Mouse (Mus musculus): Measurements from ENCODE around the gene Olfr1137. TPM values are rescaled to one million over a fixed set of nuclear protein-coding genes. Genes with fewer than 3 reads are reported as not detected.

The Olfr1137 gene
- not detected in 2 replicates for polyA plus RNA-seq (2014; fragmentation: Nextera tagmentation; extraction: Ambion mirVana)

- no peak for ATAC-seq (ENCODE audit: low FRiP score, low TSS enrichment)
- no peak within 1 kb of the TSS for H3K4me2 ChIP-seq (ENCODE audit: low read length)
- DNase-seq, result no peak
- no peak within 1 kb of the TSS for H3K27ac ChIP-seq (replicated peaks; ENCODE audit: low read depth, low read length)
- H3K4me1 ChIP-seq (ENCODE audit: control insufficient read depth, insufficient read depth, low read length), result no peaks in the 10 kb centered on the region
- no peak within 1 kb of the TSS for H3K9ac ChIP-seq (replicated peaks; ENCODE audit: low read length)
- H3K27me3 ChIP-seq (ENCODE audit: control insufficient read depth, insufficient read depth, low read length), result no peaks in the 10 kb centered on the region
- H3K36me3 ChIP-seq (ENCODE audit: control insufficient read depth, insufficient read depth, low read length), result no peaks in the 10 kb centered on the region
- no peak within 1 kb of the TSS for H3K4me3 ChIP-seq (replicated peaks; ENCODE audit: low read depth, low read length)
- no peaks in the 10 kb centered on the region for H3K9me3 ChIP-seq (ENCODE audit: control insufficient read depth, low read length)
Measured at GRCm38 (mm10) chr2:87713079-87713478, at the start of gene Olfr1137. TSS of gene Olfr1137 (minus strand) at chr2:87713179.

- no peak for ATAC-seq (ENCODE audit: low FRiP score, low TSS enrichment)
- Histone ChIP-seq H3K4me2 (ENCODE audit: low read length) (no peak within 1 kb of the TSS), H3K27me3 (ENCODE audit: control insufficient read depth, insufficient read depth, low read length) (no peaks in the 10 kb centered on the region), H3K36me3 (ENCODE audit: control insufficient read depth, insufficient read depth, low read length) (no peaks in the 10 kb centered on the region), H3K4me1 (ENCODE audit: control insufficient read depth, insufficient read depth, low read length) (no peaks in the 10 kb centered on the region), H3K27ac (replicated peaks; ENCODE audit: low read depth, low read length) (no peak within 1 kb of the TSS), H3K4me3 (replicated peaks; ENCODE audit: low read depth, low read length) (no peak within 1 kb of the TSS), H3K9me3 (ENCODE audit: control insufficient read depth, low read length) (no peaks in the 10 kb centered on the region), H3K9ac (replicated peaks; ENCODE audit: low read length) (no peak within 1 kb of the TSS)
- 83% methylated on average over 1 of the region's 1 CpGs for WGBS
- no peak for DNase-seq
Measured at GRCm38 (mm10) chr2:87753891-87754290, 40.9 kb upstream of the Olfr1137 start, which contains the start of gene Olfr1141. TSS of gene Olfr1141 (minus strand) at chr2:87753991.

- H3K4me1 ChIP-seq (ENCODE audit: control insufficient read depth, insufficient read depth, low read length), result no peaks in the 10 kb centered on the region
- H3K4me3 ChIP-seq (replicated peaks; ENCODE audit: low read depth, low read length), result no peak within 1 kb of the TSS
- H3K9me3 ChIP-seq (ENCODE audit: control insufficient read depth, low read length), result no peaks in the 10 kb centered on the region
- H3K27ac ChIP-seq (replicated peaks; ENCODE audit: low read depth, low read length), result no peak within 1 kb of the TSS
- no peak for DNase-seq
- 71% methylated on average over 3 of the region's 3 CpGs for WGBS
- H3K36me3 ChIP-seq (ENCODE audit: control insufficient read depth, insufficient read depth, low read length), result no peaks in the 10 kb centered on the region
- no peak within 1 kb of the TSS for H3K9ac ChIP-seq (replicated peaks; ENCODE audit: low read length)
- H3K4me2 ChIP-seq (ENCODE audit: low read length), result no peak within 1 kb of the TSS
- ATAC-seq (ENCODE audit: low FRiP score, low TSS enrichment), result no peak
- H3K27me3 ChIP-seq (ENCODE audit: control insufficient read depth, insufficient read depth, low read length), result no peaks in the 10 kb centered on the region
Measured at GRCm38 (mm10) chr2:87743452-87743851, 30.5 kb upstream of the Olfr1137 start, which contains the start of gene Olfr1140. TSS of gene Olfr1140 (plus strand) at chr2:87743752.

DNA sequence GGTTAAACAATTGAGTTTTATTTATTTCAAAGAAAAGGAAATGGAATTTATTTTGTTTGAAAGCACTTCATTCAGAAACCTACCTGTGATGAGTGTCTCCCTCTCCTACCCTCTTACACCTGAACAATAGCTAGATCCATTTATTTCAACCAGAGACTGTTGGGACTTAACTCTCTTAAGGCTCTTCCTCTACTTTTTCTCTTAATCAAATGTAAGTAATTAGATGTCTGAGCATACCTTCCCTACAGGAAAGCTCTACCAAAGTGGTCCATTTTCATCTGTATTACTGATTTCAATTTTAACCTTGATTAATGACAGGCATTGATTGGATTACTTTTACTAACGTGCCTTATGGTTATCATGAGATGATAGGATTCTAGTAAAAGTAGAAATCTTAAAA, 26.9 kb upstream of the Olfr1137 start, which contains the start of gene Olfr1138:
Olfr1138 (minus strand) TSS at position 101 of the 400 bp plus-strand sequence.
- no peaks in the 10 kb centered on the region for H3K36me3 ChIP-seq (ENCODE audit: control insufficient read depth, insufficient read depth, low read length)
- no peaks in the 10 kb centered on the region for H3K27me3 ChIP-seq (ENCODE audit: control insufficient read depth, insufficient read depth, low read length)
- no peak for DNase-seq
- H3K9me3 ChIP-seq (ENCODE audit: control insufficient read depth, low read length), result no peaks in the 10 kb centered on the region
- H3K27ac ChIP-seq (replicated peaks; ENCODE audit: low read depth, low read length), result no peak within 1 kb of the TSS
- no peak within 1 kb of the TSS for H3K9ac ChIP-seq (replicated peaks; ENCODE audit: low read length)
- H3K4me1 ChIP-seq (ENCODE audit: control insufficient read depth, insufficient read depth, low read length), result no peaks in the 10 kb centered on the region
- WGBS, result 85% methylated on average over 1 of the region's 1 CpGs
- no peak within 1 kb of the TSS for H3K4me2 ChIP-seq (ENCODE audit: low read length)
- ATAC-seq (ENCODE audit: low FRiP score, low TSS enrichment), result no peak
- H3K4me3 ChIP-seq (replicated peaks; ENCODE audit: low read depth, low read length), result no peak within 1 kb of the TSS

DNA sequence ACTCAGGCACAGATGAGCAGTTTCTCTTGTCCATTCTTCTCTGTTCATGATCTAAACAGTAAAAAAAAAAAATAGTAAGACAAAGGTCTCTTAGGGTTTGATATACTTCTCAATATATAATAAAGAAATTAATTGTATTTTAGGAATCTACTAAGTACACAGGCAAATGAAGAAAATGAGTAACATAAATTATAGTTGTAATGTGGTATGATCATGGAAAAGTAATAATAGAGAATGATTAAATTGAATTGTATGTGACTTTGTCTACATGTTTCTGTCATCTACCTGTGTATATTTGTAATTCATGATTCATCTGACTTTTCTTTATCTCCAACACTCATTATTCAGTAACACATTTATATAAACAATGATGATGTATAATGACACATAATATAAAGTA, 19.1 kb downstream of the Olfr1137 start, which contains the start of gene Olfr1136:
Olfr1136 (minus strand) TSS at position 101 of the 400 bp plus-strand sequence.
- H3K9ac ChIP-seq (replicated peaks; ENCODE audit: low read length), result no peak within 1 kb of the TSS
- no peak within 1 kb of the TSS for H3K4me2 ChIP-seq (ENCODE audit: low read length)
- H3K4me3 ChIP-seq (replicated peaks; ENCODE audit: low read depth, low read length), result no peak within 1 kb of the TSS
- no peaks in the 10 kb centered on the region for H3K9me3 ChIP-seq (ENCODE audit: control insufficient read depth, low read length)
- ATAC-seq (ENCODE audit: low FRiP score, low TSS enrichment) (no peak), DNase-seq (no peak)
- H3K27ac ChIP-seq (replicated peaks; ENCODE audit: low read depth, low read length), result no peak within 1 kb of the TSS
- no peaks in the 10 kb centered on the region for H3K4me1 ChIP-seq (ENCODE audit: control insufficient read depth, insufficient read depth, low read length)
- no peaks in the 10 kb centered on the region for H3K27me3 ChIP-seq (ENCODE audit: control insufficient read depth, insufficient read depth, low read length)
- H3K36me3 ChIP-seq (ENCODE audit: control insufficient read depth, insufficient read depth, low read length), result no peaks in the 10 kb centered on the region

DNA sequence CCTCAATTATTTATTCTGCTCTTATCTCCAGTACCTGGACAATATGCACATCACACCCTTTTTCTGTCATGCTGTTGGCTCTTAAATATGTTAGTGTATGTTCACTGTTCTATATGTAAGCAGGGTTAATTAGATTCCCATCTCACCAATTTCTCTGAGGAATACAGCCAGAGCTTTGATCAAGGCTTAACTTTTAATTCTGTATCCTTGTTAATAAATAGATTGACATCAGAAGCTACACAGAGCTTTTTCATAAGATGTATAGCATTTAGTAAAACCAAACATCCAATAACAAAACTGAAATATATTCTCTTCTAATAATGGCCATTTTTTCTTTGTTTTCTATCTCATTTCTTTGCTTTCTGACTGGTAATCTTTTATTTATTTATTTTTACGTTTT, 39.4 kb downstream of the Olfr1137 start, which contains the start of gene Olfr1135:
Olfr1135 (minus strand) TSS at position 101 of the 400 bp plus-strand sequence.
- no peak within 1 kb of the TSS for H3K27ac ChIP-seq (replicated peaks; ENCODE audit: low read depth, low read length)
- ATAC-seq (ENCODE audit: low FRiP score, low TSS enrichment), result no peak
- no peaks in the 10 kb centered on the region for H3K9me3 ChIP-seq (ENCODE audit: control insufficient read depth, low read length)
- H3K9ac ChIP-seq (replicated peaks; ENCODE audit: low read length), result no peak within 1 kb of the TSS
- no peaks in the 10 kb centered on the region for H3K36me3 ChIP-seq (ENCODE audit: control insufficient read depth, insufficient read depth, low read length)
- H3K4me2 ChIP-seq (ENCODE audit: low read length), result no peak within 1 kb of the TSS
- WGBS, result 25% methylated on average over 1 of the region's 1 CpGs
- H3K27me3 ChIP-seq (ENCODE audit: control insufficient read depth, insufficient read depth, low read length), result no peaks in the 10 kb centered on the region
- DNase-seq, result no peak
- no peaks in the 10 kb centered on the region for H3K4me1 ChIP-seq (ENCODE audit: control insufficient read depth, insufficient read depth, low read length)
- H3K4me3 ChIP-seq (replicated peaks; ENCODE audit: low read depth, low read length), result no peak within 1 kb of the TSS

Other genes starting within 250 kb of the Olfr1137 start
- gene Pramel7, start 216.1 kb downstream of the Olfr1137 start, polyA plus RNA-seq (2014; fragmentation: Nextera tagmentation; extraction: Ambion mirVana), result not detected in 2 replicates
- not detected in 2 replicates for gene Pramel6, start 206.6 kb downstream of the Olfr1137 start, polyA plus RNA-seq (2014; fragmentation: Nextera tagmentation; extraction: Ambion mirVana)
- not detected in 2 replicates for gene Olfr153, start 181.4 kb downstream of the Olfr1137 start, polyA plus RNA-seq (2014; fragmentation: Nextera tagmentation; extraction: Ambion mirVana)
- not detected in 2 replicates for gene Olfr1128, start 167.6 kb downstream of the Olfr1137 start, polyA plus RNA-seq (2014; fragmentation: Nextera tagmentation; extraction: Ambion mirVana)
- not detected in 2 replicates for gene Olfr1129, start 139.3 kb downstream of the Olfr1137 start, polyA plus RNA-seq (2014; fragmentation: Nextera tagmentation; extraction: Ambion mirVana)
- not detected in 2 replicates for gene Olfr1130, start 107.0 kb downstream of the Olfr1137 start, polyA plus RNA-seq (2014; fragmentation: Nextera tagmentation; extraction: Ambion mirVana)
- gene Olfr1131, start 86.1 kb downstream of the Olfr1137 start, polyA plus RNA-seq (2014; fragmentation: Nextera tagmentation; extraction: Ambion mirVana), result not detected in 2 replicates
- gene Olfr1132, start 75.6 kb downstream of the Olfr1137 start, polyA plus RNA-seq (2014; fragmentation: Nextera tagmentation; extraction: Ambion mirVana), result not detected in 2 replicates
- not detected in 2 replicates for gene Olfr1133, start 65.8 kb downstream of the Olfr1137 start, polyA plus RNA-seq (2014; fragmentation: Nextera tagmentation; extraction: Ambion mirVana)
- not detected in 2 replicates for gene Olfr1134, start 54.7 kb downstream of the Olfr1137 start, polyA plus RNA-seq (2014; fragmentation: Nextera tagmentation; extraction: Ambion mirVana)
- gene Olfr1135, start 39.5 kb downstream of the Olfr1137 start, polyA plus RNA-seq (2014; fragmentation: Nextera tagmentation; extraction: Ambion mirVana), result not detected in 2 replicates
- gene Olfr1136, start 19.2 kb downstream of the Olfr1137 start, polyA plus RNA-seq (2014; fragmentation: Nextera tagmentation; extraction: Ambion mirVana), result not detected in 2 replicates
- not detected in 2 replicates for gene Olfr1138, start 26.8 kb upstream of the Olfr1137 start, polyA plus RNA-seq (2014; fragmentation: Nextera tagmentation; extraction: Ambion mirVana)
- not detected in 2 replicates for gene Olfr1140, start 30.6 kb upstream of the Olfr1137 start, polyA plus RNA-seq (2014; fragmentation: Nextera tagmentation; extraction: Ambion mirVana)
- not detected in 2 replicates for gene Olfr1141, start 40.8 kb upstream of the Olfr1137 start, polyA plus RNA-seq (2014; fragmentation: Nextera tagmentation; extraction: Ambion mirVana)
- not detected in 2 replicates for gene Olfr152, start 66.3 kb upstream of the Olfr1137 start, polyA plus RNA-seq (2014; fragmentation: Nextera tagmentation; extraction: Ambion mirVana)
- not detected in 2 replicates for gene Olfr1143, start 87.4 kb upstream of the Olfr1137 start, polyA plus RNA-seq (2014; fragmentation: Nextera tagmentation; extraction: Ambion mirVana)
- not detected in 2 replicates for gene Olfr1145, start 96.6 kb upstream of the Olfr1137 start, polyA plus RNA-seq (2014; fragmentation: Nextera tagmentation; extraction: Ambion mirVana)
- not detected in 2 replicates for gene Olfr1148, start 117.4 kb upstream of the Olfr1137 start, polyA plus RNA-seq (2014; fragmentation: Nextera tagmentation; extraction: Ambion mirVana)
- gene Olfr1150-ps1, start 130.8 kb upstream of the Olfr1137 start, polyA plus RNA-seq (2014; fragmentation: Nextera tagmentation; extraction: Ambion mirVana), result not detected in 2 replicates
- not detected in 2 replicates for gene Olfr1151, start 142.7 kb upstream of the Olfr1137 start, polyA plus RNA-seq (2014; fragmentation: Nextera tagmentation; extraction: Ambion mirVana)
- gene Olfr1152, start 153.3 kb upstream of the Olfr1137 start, polyA plus RNA-seq (2014; fragmentation: Nextera tagmentation; extraction: Ambion mirVana), result not detected in 2 replicates
- not detected in 2 replicates for gene Olfr1153, start 181.8 kb upstream of the Olfr1137 start, polyA plus RNA-seq (2014; fragmentation: Nextera tagmentation; extraction: Ambion mirVana)
- gene Olfr1154, start 192.0 kb upstream of the Olfr1137 start, polyA plus RNA-seq (2014; fragmentation: Nextera tagmentation; extraction: Ambion mirVana), result not detected in 2 replicates
- gene Olfr1155, start 232.0 kb upstream of the Olfr1137 start, polyA plus RNA-seq (2014; fragmentation: Nextera tagmentation; extraction: Ambion mirVana), result not detected in 2 replicates
- gene Olfr1156, start 239.9 kb upstream of the Olfr1137 start, polyA plus RNA-seq (2014; fragmentation: Nextera tagmentation; extraction: Ambion mirVana), result not detected in 2 replicates

Measured in midbrain, embryonic 14.5 days (tissue).